Mouse (Mus musculus): ENCODE results near the gene Prim2. TPM values are rescaled to one million over a fixed set of nuclear protein-coding genes. Genes with fewer than 3 reads are reported as not detected.
"Not testable (repeated sequence)": the region's sequence is repeated elsewhere in the genome, so short reads cannot be mapped to it uniquely, and the experiment has no call there.

Prim2 gene
- total RNA-seq, 2 experiments from 2014 or later, result 5.6 to 6.0 TPM

- DNase-seq (ENCODE audit: low spot score in 2 of 2), result no peak
- intact Hi-C loops (cut with DNase I), result no loop called here
Observed at GRCm38 (mm10) chr1:33621791-33622190, 47.8 kb downstream of the Prim2 start.

- no peak for DNase-seq (ENCODE audit: low spot score in 2 of 2)
- intact Hi-C loops (cut with DNase I), result no loop called here
Observed at GRCm38 (mm10) chr1:33620091-33620788, 49.4 kb downstream of the Prim2 start.

GRCm38 (mm10) chr1:33616642-33617041 is 53.0 kb downstream of the Prim2 start:
- DNase-seq (ENCODE audit: low spot score in 2 of 2); intact Hi-C loops (cut with DNase I): not testable (repeated sequence)

DNA sequence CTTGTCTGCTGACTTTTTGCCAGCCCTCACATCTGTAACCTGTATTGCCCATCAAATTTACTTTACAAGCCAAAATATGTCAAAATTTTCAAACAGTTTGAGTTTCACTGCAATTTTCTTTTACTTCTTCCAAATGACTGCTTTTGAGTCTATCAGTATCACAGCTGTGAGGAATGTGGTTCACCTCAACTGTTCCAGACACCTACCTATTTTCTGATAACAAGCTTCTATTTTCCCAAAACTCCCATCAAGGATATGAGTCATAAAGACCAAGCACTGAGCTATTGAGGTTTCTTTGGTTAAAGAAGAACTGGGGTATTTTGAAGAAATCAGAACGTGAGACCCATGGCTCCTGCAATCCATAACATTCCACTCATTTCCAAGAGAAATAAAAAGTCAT is 57.5 kb downstream of the Prim2 start:
- intact Hi-C loops (cut with DNase I), result no loop called here
- no peak for DNase-seq (ENCODE audit: low spot score in 2 of 2)

DNA sequence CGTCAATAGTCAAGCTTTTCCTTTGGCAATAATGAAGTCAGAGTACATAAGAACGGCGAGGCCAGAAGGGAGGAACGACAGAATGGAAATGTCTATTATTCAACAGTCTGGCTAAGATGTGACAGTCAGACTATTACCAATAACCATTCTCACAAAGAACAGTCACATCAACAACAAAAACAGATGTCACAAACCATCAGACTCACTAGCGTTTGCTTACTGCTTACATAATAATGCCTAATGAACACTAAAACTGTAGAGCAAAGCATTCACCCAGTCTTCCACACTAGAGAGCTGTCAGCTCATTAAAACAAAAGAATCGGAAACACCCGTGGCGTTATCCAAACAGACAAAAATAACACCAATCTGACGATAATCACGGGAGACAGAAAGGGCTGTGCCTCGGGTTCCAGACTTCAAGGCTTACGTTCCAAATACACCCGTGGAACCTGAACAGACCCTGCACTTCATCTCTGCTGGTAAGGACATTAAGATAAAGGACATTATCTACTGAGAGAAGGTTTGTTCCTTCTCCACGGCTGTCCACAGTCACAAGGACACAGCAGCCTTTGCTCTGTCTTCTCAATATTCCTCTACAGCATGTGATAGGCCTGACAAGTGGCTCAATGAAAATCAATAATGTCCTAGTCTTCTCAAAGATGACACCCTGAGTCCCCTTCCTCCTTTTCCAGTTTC is 59.4 kb downstream of the Prim2 start:
- intact Hi-C loops (cut with DNase I), result no loop called here

GRCm38 (mm10) chr1:33608133-33608532 is 61.5 kb downstream of the Prim2 start:
- no peak for DNase-seq (ENCODE audit: low spot score in 2 of 2)
- intact Hi-C loops (cut with DNase I), result no loop called here

More for the DNA sequence above, 59.4 kb downstream of the Prim2 start:
- DNase-seq (ENCODE audit: low spot score in 2 of 2), result no peak

- DNase-seq (ENCODE audit: low spot score in 2 of 2), result no peak
- intact Hi-C loops (cut with DNase I), result no loop called here
Observed at GRCm38 (mm10) chr1:33604087-33604699, 65.4 kb downstream of the Prim2 start.

DNA sequence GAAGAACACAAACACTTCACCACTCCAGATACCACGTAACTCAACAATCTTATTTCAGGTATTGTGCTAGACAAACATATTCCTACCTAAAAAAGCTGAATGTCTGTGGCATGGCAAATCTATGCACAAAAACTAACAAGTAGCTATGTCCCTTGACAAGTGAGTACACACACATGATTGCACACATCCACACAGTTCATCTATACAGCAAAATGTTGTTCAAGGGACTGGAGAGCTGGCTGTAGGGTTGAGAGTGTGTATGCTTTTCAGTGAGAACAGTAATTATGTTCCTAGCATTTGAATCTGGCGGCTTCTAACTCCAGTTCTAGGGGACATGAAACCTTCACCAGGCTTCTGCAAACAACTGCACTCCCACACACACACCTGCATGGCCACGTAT is 69.9 kb downstream of the Prim2 start:
- intact Hi-C loops (cut with DNase I), result no loop called here

DNA sequence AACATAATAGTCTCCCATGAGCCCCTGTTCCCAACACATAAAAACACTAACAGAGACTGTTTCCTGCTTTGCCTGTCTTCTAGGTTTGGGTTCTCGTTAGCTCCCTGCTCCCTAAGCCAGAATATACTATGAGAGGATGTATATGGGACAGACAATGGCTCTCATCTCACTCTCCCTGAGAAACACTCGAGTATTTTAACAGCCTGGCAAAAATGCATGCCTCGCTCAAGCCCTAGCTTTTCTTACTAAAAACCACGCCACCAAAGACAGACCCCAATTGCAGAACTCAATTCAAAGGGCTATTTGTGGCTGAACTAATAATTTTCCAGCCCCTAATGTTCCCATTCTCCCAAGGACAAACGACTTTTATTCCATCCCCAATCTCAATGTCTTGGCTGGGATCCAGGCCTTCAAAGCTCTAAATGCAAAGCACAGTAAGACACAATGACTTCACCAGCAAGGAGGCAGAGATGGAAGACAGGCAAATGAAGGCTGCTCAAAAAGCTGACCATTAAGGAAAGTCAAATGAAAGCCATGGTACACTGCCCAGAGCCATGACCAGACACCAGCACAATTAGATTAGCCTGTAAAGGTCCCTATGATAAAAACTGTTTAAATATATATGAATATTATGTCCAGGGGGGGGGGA is 70.5 kb downstream of the Prim2 start:
- no peak for DNase-seq (ENCODE audit: low spot score in 2 of 2)
- intact Hi-C loops (cut with DNase I), result no loop called here

More for the DNA sequence above, 69.9 kb downstream of the Prim2 start:
- no peak for DNase-seq (ENCODE audit: low spot score in 2 of 2)

- no peak for DNase-seq (ENCODE audit: low spot score in 2 of 2)
- intact Hi-C loops (cut with DNase I), result no loop called here
Observed at GRCm38 (mm10) chr1:33597043-33597442, 72.6 kb downstream of the Prim2 start.

GRCm38 (mm10) chr1:33595936-33596335 is 73.7 kb downstream of the Prim2 start:
- intact Hi-C loops (cut with DNase I), result no loop called here
- no peak for DNase-seq (ENCODE audit: low spot score in 2 of 2)

DNA sequence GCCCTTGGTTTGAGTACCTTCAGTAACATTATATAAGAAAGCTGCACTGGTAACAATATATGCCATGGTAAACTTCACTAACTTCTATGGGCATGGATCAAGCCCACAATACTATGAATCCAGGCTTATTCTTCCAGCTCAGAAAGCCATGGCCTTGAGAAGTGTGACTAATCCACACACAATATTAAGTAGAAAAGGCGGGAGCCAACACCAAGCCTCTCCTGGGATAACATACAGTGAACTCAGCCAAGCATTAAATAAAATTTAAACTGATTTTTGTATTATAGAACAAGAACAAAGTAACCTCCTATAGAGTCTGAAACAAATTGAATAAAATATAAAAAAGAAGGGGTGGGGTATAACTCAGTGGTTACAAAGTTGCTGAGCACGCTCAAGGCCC is 74.6 kb downstream of the Prim2 start:
- intact Hi-C loops (cut with DNase I), result no loop called here
- DNase-seq (ENCODE audit: low spot score in 2 of 2), result no peak

DNA sequence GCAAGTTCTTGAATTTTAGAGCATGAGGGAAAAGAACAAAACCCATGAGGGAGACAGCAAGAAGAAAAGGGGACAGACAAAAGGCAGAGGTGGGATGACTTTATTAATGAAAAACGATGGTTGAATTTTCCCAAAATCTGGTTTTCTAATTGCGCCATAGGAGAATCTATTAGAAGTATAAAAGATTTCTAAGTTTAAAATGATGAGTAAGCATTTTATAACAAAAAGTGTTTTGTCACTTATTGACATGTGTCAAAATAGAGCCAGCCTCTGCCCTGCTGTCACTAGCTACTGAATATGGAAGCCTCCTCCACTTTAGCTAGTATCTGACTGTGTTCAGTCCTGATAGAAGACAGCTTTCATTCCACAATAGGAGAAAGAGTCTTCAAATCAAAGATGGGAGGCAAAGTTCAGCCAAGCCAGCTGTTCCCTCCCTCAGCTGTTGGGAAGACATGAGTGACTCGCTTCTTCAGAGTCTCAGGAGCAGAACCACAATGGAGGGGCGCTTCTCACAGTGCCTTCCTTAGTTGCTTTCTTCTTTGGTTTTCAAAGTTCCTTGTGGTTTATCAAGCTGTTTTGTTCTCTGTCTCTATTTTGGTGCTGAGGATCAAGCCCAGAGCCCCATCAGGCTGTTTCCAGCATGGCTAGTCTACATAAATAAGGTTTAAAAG is 75.7 kb downstream of the Prim2 start:
- intact Hi-C loops (cut with DNase I), result no loop called here
- DNase-seq (ENCODE audit: low spot score in 2 of 2), result no peak

- intact Hi-C loops (cut with DNase I), result no loop called here
- DNase-seq (ENCODE audit: low spot score in 2 of 2), result no peak
Observed at GRCm38 (mm10) chr1:33591997-33592608, 77.5 kb downstream of the Prim2 start.

- no peak for DNase-seq (ENCODE audit: low spot score in 2 of 2)
- intact Hi-C loops (cut with DNase I), result no loop called here
Observed at GRCm38 (mm10) chr1:33590556-33591411, 78.8 kb downstream of the Prim2 start.

DNA sequence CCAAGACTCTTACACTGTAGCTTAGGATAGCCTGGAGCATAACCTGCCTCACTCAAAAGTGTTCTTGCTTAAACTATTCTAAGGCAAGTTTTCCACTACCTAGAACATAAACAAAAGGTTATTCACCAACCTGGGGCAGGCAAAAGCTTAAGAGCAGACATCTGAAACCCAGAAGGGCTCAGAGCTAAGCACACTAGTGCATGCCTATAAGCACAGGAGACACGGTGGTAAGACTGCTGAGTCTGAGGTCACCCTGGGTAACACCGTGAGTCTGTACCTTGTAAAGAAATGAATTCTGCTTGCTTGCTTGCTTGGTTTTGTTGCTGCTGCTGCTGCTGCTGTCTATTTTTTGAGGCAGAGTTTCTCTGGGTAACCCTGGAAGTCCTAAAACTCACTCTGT is 80.1 kb downstream of the Prim2 start:
- intact Hi-C loops (cut with DNase I), result no loop called here
- no peak for DNase-seq (ENCODE audit: low spot score in 2 of 2)

- intact Hi-C loops (cut with DNase I), result no loop called here
- DNase-seq (ENCODE audit: low spot score in 2 of 2), result no peak
Observed at GRCm38 (mm10) chr1:33588557-33588956, 81.0 kb downstream of the Prim2 start.

GRCm38 (mm10) chr1:33584590-33584978 is 85.0 kb downstream of the Prim2 start:
- DNase-seq (ENCODE audit: low spot score in 2 of 2), result no peak
- intact Hi-C loops (cut with DNase I), result no loop called here
